Mouse (Mus musculus) liver, embryonic 14.5 days (tissue): ENCODE data around the gene Gm21972.

Experiments
- CTCF ChIP-seq: IDR thresholded peaks from 2 replicates; pipeline ENCODE4 v1.5.1; 2016; ENCODE audit warnings: antibody characterized with exemption, low read depth, control low read depth
- EP300 ChIP-seq: IDR thresholded peaks from 2 replicates; pipeline ENCODE4 v1.6.1; 2016; ENCODE audit warnings: antibody characterized with exemption, low read depth

DNA sequence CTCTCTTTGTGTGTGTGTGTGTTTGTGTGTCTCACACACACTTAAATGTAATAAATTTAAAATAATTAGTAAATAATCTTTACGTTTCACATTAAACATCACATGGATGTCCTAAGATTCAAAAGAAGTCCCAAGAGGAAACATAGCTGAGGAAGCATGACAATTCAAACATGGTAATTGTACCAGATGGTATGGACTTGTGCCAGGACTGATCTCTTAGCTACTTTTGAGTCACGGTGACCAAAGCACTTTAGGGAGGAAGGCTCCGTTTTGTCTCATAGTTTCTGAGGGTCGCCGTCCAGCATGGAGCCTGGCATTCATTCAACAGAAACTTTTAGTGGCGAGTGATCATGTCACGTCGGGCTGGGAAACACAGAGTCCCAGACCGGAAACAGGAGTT, 14.7 kb downstream of the Gm21972 start:
- TF ChIP-seq CTCF (no peak), EP300 (no peak)
